Mouse (Mus musculus) MEL (cell line): ENCODE data around the gene Aoc1. TPM values are rescaled to one million over a fixed set of nuclear protein-coding genes. Genes with fewer than 3 reads are reported as not detected.

Experiments used
- DNase-seq: peaks from one replicate; pipeline ENCODE4 v3.0.0; 2011; ENCODE audit warnings: low read depth, low spot score
- H3K27ac ChIP-seq: 2 replicates; pipeline ENCODE4 v1.5.1; 2012; ENCODE audit warnings: low read depth, mild to moderate bottlenecking, control low read depth, low read length, moderate library complexity; ENCODE audit not compliant: control insufficient read depth
- H3K27me3 ChIP-seq, 2 experiments: fragments of 150-350 bp in 1 of 2; sonication (generic) in 1 of 2; 2 replicates each; pipeline ENCODE4 v1.6.1; 2012; ENCODE audit warnings: low read length in 2 of 2, mild to moderate bottlenecking in 2 of 2, improper control_type of control experiment in 1 of 2, moderate library complexity in 1 of 2; ENCODE audit not compliant: insufficient read depth in 2 of 2, control insufficient read depth in 1 of 2
- H3K36me3 ChIP-seq, 2 experiments: 2 replicates each; pipeline ENCODE4 v1.6.1; 2012 to 2014; ENCODE audit warnings: low read length in 2 of 2, improper control_type of control experiment in 1 of 2, inconsistent platforms in 1 of 2, mild to moderate bottlenecking in 1 of 2; ENCODE audit not compliant: insufficient read depth in 2 of 2, control insufficient read depth in 1 of 2
- H3K4me1 ChIP-seq, 2 experiments: fragments of 150-350 bp in 1 of 2; sonication (generic) in 1 of 2; 2 replicates each; pipeline ENCODE4 v1.6.1; 2012; ENCODE audit warnings: low read length in 2 of 2, improper control_type of control experiment in 1 of 2, mild to moderate bottlenecking in 1 of 2; ENCODE audit not compliant: insufficient read depth in 2 of 2, control insufficient read depth in 1 of 2
- H3K4me3 ChIP-seq, 2 experiments: fragments of 150-350 bp in 1 of 2; sonication (generic) in 1 of 2; 2 replicates each; pipeline ENCODE4 v1.5.1; 2012; ENCODE audit warnings: low read depth in 2 of 2, low read length in 2 of 2, mild to moderate bottlenecking in 2 of 2, moderate library complexity in 2 of 2, control low read depth in 1 of 2, improper control_type of control experiment in 1 of 2; ENCODE audit not compliant: control insufficient read depth in 1 of 2, insufficient read depth in 1 of 2
- H3K79me2 ChIP-seq: 2 replicates; pipeline ENCODE4 v1.6.1; 2012; ENCODE audit warnings: mild to moderate bottlenecking, low read length, moderate library complexity; ENCODE audit not compliant: control insufficient read depth, poor library complexity, insufficient read depth
- H3K9ac ChIP-seq: 2 replicates; pipeline ENCODE4 v1.6.1; 2012; ENCODE audit warnings: low read depth, mild to moderate bottlenecking, control low read depth, low read length, moderate library complexity; ENCODE audit not compliant: control insufficient read depth, poor library complexity, severe bottlenecking
- H3K9me3 ChIP-seq: fragments of 150-350 bp; sonication (generic); replicated peaks from 2 replicates; pipeline ENCODE4 v1.6.1; 2012; ENCODE audit warnings: mild to moderate bottlenecking, low read length, improper control_type of control experiment, moderate library complexity; ENCODE audit not compliant: insufficient read depth
- BHLHE40 ChIP-seq: IDR thresholded peaks from 2 replicates; pipeline ENCODE4 v1.6.1; 2012; ENCODE audit warnings: low read depth, mild to moderate bottlenecking, inconsistent platforms, low read length, improper control_type of control experiment, borderline replicate concordance
- CHD2 ChIP-seq: IDR thresholded peaks from 2 replicates; pipeline ENCODE4 v1.6.1; 2011; ENCODE audit warnings: low read length, improper control_type of control experiment
- CTCF ChIP-seq, 3 experiments: IDR thresholded peaks in 2 of 3; conservative IDR thresholded peaks in 1 of 3; 2 replicates each; pipeline ENCODE4 v1.5.1; 2011 to 2012; ENCODE audit warnings: low read length in 3 of 3, low read depth in 2 of 3, mild to moderate bottlenecking in 2 of 3, improper control_type of control experiment in 1 of 3, inconsistent platforms in 1 of 3, mixed read lengths in 1 of 3, moderate library complexity in 1 of 3; ENCODE audit not compliant: control insufficient read depth in 1 of 3, insufficient read depth in 1 of 3, poor library complexity in 1 of 3, severe bottlenecking in 1 of 3
- E2F4 ChIP-seq: IDR thresholded peaks from 2 replicates; pipeline ENCODE4 v1.6.1; 2011; ENCODE audit warnings: low read depth, low read length, improper control_type of control experiment, borderline replicate concordance
- ELF1 ChIP-seq: IDR thresholded peaks from 2 replicates; pipeline ENCODE4 v1.6.1; 2014; ENCODE audit warnings: low read depth, mild to moderate bottlenecking, inconsistent platforms, low read length, improper control_type of control experiment, moderate library complexity
- EP300 ChIP-seq, 2 experiments: IDR thresholded peaks; 2 replicates each; pipeline ENCODE4 v1.6.1; 2011; ENCODE audit warnings: improper control_type of control experiment in 2 of 2, low read length in 2 of 2, low read depth in 1 of 2, mild to moderate bottlenecking in 1 of 2
- GABPA ChIP-seq: IDR thresholded peaks from 2 replicates; pipeline ENCODE4 v1.6.1; 2012; ENCODE audit warnings: low read depth, mild to moderate bottlenecking, inconsistent platforms, low read length, improper control_type of control experiment, moderate library complexity
- GATA1 ChIP-seq: IDR thresholded peaks from 2 replicates; pipeline ENCODE4 v1.6.1; 2011; ENCODE audit warnings: low read depth, low read length, improper control_type of control experiment
- KAT2A ChIP-seq: conservative IDR thresholded peaks from 2 replicates; pipeline ENCODE4 v1.6.1; 2012; ENCODE audit warnings: low read depth, low read length, improper control_type of control experiment, inconsistent platforms
- MAFK ChIP-seq: IDR thresholded peaks from 2 replicates; pipeline ENCODE4 v1.6.1; 2011; ENCODE audit warnings: low read depth, mild to moderate bottlenecking, low read length, improper control_type of control experiment, borderline replicate concordance
- MAZ ChIP-seq: IDR thresholded peaks from 2 replicates; pipeline ENCODE4 v1.6.1; 2012; ENCODE audit warnings: low read depth, mild to moderate bottlenecking, inconsistent platforms, low read length, improper control_type of control experiment
- MEF2A ChIP-seq: IDR thresholded peaks from 2 replicates; pipeline ENCODE4 v1.6.1; 2014; ENCODE audit warnings: low read depth, mild to moderate bottlenecking, inconsistent platforms, low read length, improper control_type of control experiment; ENCODE audit not compliant: poor library complexity, insufficient replicate concordance, severe bottlenecking; ENCODE audit errors: extremely low read depth
- MXI1 ChIP-seq: IDR thresholded peaks from 2 replicates; pipeline ENCODE4 v1.6.1; 2011; ENCODE audit warnings: mild to moderate bottlenecking, low read depth, low read length, improper control_type of control experiment
- MYC ChIP-seq: IDR thresholded peaks from 2 replicates; pipeline ENCODE4 v1.6.1; 2011; ENCODE audit warnings: low read depth, mild to moderate bottlenecking, low read length, improper control_type of control experiment, moderate library complexity
- NELFE ChIP-seq: IDR thresholded peaks from 2 replicates; pipeline ENCODE4 v1.6.1; 2011; ENCODE audit warnings: low read depth, low read length, improper control_type of control experiment
- NRF1 ChIP-seq: IDR thresholded peaks from 2 replicates; pipeline ENCODE4 v1.6.1; 2014; ENCODE audit warnings: low read depth, mild to moderate bottlenecking, inconsistent platforms, low read length, improper control_type of control experiment, moderate library complexity; ENCODE audit not compliant: poor library complexity, insufficient read depth, severe bottlenecking
- POLR2AphosphoS2 ChIP-seq: IDR thresholded peaks from 2 replicates; pipeline ENCODE4 v1.6.1; 2011; ENCODE audit warnings: low read length, improper control_type of control experiment
- POLR2AphosphoS5 ChIP-seq: IDR thresholded peaks from 2 replicates; pipeline ENCODE4 v1.6.1; 2012; ENCODE audit warnings: low read depth, borderline replicate concordance, mild to moderate bottlenecking, inconsistent platforms, low read length, moderate library complexity, mixed read lengths
- SIN3A ChIP-seq: IDR thresholded peaks from 2 replicates; pipeline ENCODE4 v1.6.1; 2012; ENCODE audit warnings: low read length, improper control_type of control experiment, inconsistent platforms
- TAL1 ChIP-seq: IDR thresholded peaks from 2 replicates; pipeline ENCODE4 v1.6.1; 2012; ENCODE audit warnings: mild to moderate bottlenecking, inconsistent platforms, low read length, moderate library complexity, mixed read lengths
- TBP ChIP-seq: IDR thresholded peaks from 2 replicates; pipeline ENCODE4 v1.8.0; 2011; ENCODE audit warnings: low read depth, low read length, improper control_type of control experiment
- UBTF ChIP-seq: IDR thresholded peaks from 2 replicates; pipeline ENCODE4 v1.6.1; 2012; ENCODE audit warnings: low read depth, mild to moderate bottlenecking, inconsistent platforms, low read length, improper control_type of control experiment, moderate library complexity, borderline replicate concordance; ENCODE audit not compliant: insufficient read depth
- USF1 ChIP-seq: IDR thresholded peaks from 2 replicates; pipeline ENCODE4 v1.6.1; 2014; ENCODE audit warnings: low read depth, mild to moderate bottlenecking, inconsistent platforms, low read length, improper control_type of control experiment, moderate library complexity
- USF2 ChIP-seq, 2 experiments: IDR thresholded peaks; 2 replicates each; pipeline ENCODE4 v1.6.1; 2011 to 2012; ENCODE audit warnings: improper control_type of control experiment in 2 of 2, low read length in 2 of 2, borderline replicate concordance in 1 of 2, inconsistent platforms in 1 of 2, low read depth in 1 of 2, mild to moderate bottlenecking in 1 of 2; ENCODE audit not compliant: insufficient read depth in 1 of 2
- ZC3H11A ChIP-seq: IDR thresholded peaks from 2 replicates; pipeline ENCODE4 v1.6.1; 2012; ENCODE audit warnings: low read depth, mild to moderate bottlenecking, inconsistent platforms, low read length, improper control_type of control experiment
- ZNF384 ChIP-seq: IDR thresholded peaks from 2 replicates; pipeline ENCODE4 v1.6.1; 2012; ENCODE audit warnings: low read depth, mild to moderate bottlenecking, inconsistent platforms, low read length, improper control_type of control experiment
- polyA plus RNA-seq, 2 experiments: library from polyadenylated mRNA; stranded (reverse) in 1 of 2; unstranded in 1 of 2; fragments of >175 nt in 1 of 2; fragments of >200 nt in 1 of 2; gene quantifications; 2 replicates each; pipeline versions ENCODE4 v1.2.1 to v1.2.4; 2012; ENCODE audit warnings: low replicate concordance in 2 of 2, low read depth in 1 of 2; ENCODE audit not compliant: insufficient read length in 2 of 2, insufficient read depth in 1 of 2, missing spikeins in 1 of 2
- total RNA-seq: library from RNA; depleted of rRNA; stranded (reverse); fragments of 300-350 nt; gene quantifications from 2 replicates; pipeline ENCODE4 v1.2.3, GENCODE M21; 2012

Gene Aoc1
- total and polyA plus RNA-seq, 3 experiments: not detected

GRCm38 (mm10) chr6:48950676-48951075, 78.0 kb downstream of the Aoc1 start:
- H3K9me3 ChIP-seq: no peaks in the 10 kb centered on the region
- TF ChIP-seq SIN3A: no peak
- no peak for TF ChIP-seq UBTF
- TF ChIP-seq USF1: no peak
- no peak for TF ChIP-seq CTCF (IDR thresholded peaks at IDR 0.05 in 2 of 3, conservative IDR thresholded peaks at IDR 0.05 in 1 of 3; ENCODE audit: control insufficient read depth in 1 of 3, insufficient read depth in 1 of 3, low read depth in 2 of 3, low read length in 3 of 3, poor library complexity in 1 of 3, severe bottlenecking in 1 of 3)
- TF ChIP-seq MXI1: no peak
- no peak for TF ChIP-seq USF2 (IDR thresholded peaks at IDR 0.05; ENCODE audit: borderline replicate concordance in 1 of 2, insufficient read depth in 1 of 2, low read depth in 1 of 2, low read length in 2 of 2)
- no peak for TF ChIP-seq MYC
- no peak for TF ChIP-seq ZNF384
- TF ChIP-seq NRF1: no peak
- TF ChIP-seq KAT2A: no peak
- no peak for TF ChIP-seq TAL1
- TF ChIP-seq EP300 (IDR thresholded peaks at IDR 0.05; ENCODE audit: low read depth in 1 of 2, low read length in 2 of 2): no peak
- H3K4me3 ChIP-seq: no peak overlapping the region
- no peaks in the 10 kb centered on the region for H3K36me3 ChIP-seq
- no peak overlapping the region for H3K27ac ChIP-seq
- no peaks in the 10 kb centered on the region for H3K27me3 ChIP-seq
- no peaks in the 10 kb centered on the region for H3K4me1 ChIP-seq
- no peak overlapping the region for H3K9ac ChIP-seq
- no peaks in the 10 kb centered on the region for H3K79me2 ChIP-seq
- DNase-seq: no peak

- Histone ChIP-seq H3K9me3 (no peaks in the 10 kb centered on the region), H3K27me3 (no peaks in the 10 kb centered on the region), H3K9ac (no peak overlapping the region), H3K36me3 (no peaks in the 10 kb centered on the region), H3K27ac (no peak overlapping the region), H3K79me2 (no peaks in the 10 kb centered on the region), H3K4me3 (no peak overlapping the region), H3K4me1 (no peaks in the 10 kb centered on the region)
- DNase-seq: no peak
- no peak for TF ChIP-seq GATA1
- no peak for TF ChIP-seq CHD2
- TF ChIP-seq MEF2A: no peak
- TF ChIP-seq NELFE: no peak
- no peak for TF ChIP-seq GABPA
- TF ChIP-seq MXI1: no peak
- TF ChIP-seq ELF1: no peak
- no peak for TF ChIP-seq POLR2AphosphoS5
- no peak for TF ChIP-seq NRF1
- TF ChIP-seq BHLHE40: no peak
- TF ChIP-seq TBP: no peak
- no peak for TF ChIP-seq USF2 (IDR thresholded peaks at IDR 0.05; ENCODE audit: borderline replicate concordance in 1 of 2, insufficient read depth in 1 of 2, low read depth in 1 of 2, low read length in 2 of 2)
- TF ChIP-seq MAFK: no peak
- TF ChIP-seq ZNF384: no peak
- no peak for TF ChIP-seq E2F4
- TF ChIP-seq MAZ: no peak
- TF ChIP-seq ZC3H11A: no peak
- TF ChIP-seq POLR2AphosphoS2: no peak
- no peak for TF ChIP-seq MYC
These were observed 78.9 kb downstream of the Aoc1 start for GRCm38 (mm10) chr6:48951630-48952029.
